ENCODE assay signal across 21 mouse cellular contexts in genomic region chr10:80841685-80842084, GRCm38 (mm10). TPM values are rescaled to one million over a fixed set of nuclear protein-coding genes. Genes with fewer than 3 reads are reported as not detected.
A peak's percentile ranks its signal among the peaks of the same experiment; 100 is the strongest.
DNase-seq lines count a peak whose midpoint lies in the region; ATAC-seq and TF ChIP-seq lines count a peak whose summit lies in the region.
"Had no signal": no experiment of that assay in that cellular context is flagged by ENCODE, and none has a peak within 500 bp of the region (broad histone marks: within the 10 kb centered on the region; RNA-seq: fewer than 3 reads in every experiment).

No protein-coding gene starts in this region.

- no peaks in the 10 kb centered on the region for H3K9me3 ChIP-seq in hindbrain, embryonic 10.5 days
- no peaks in the 10 kb centered on the region for H3K9me3 ChIP-seq in hindbrain, embryonic 13.5 days
- H3K9me3 ChIP-seq: embryonic facial prominence, embryonic 15.5 days; forebrain, embryonic 15.5 days; heart, embryonic 15.5 days had no signal

- H3K4me1 ChIP-seq in hindbrain, embryonic 10.5 days (replicated peaks) = peaks cover 65% of the 10 kb centered on the region
- peaks cover 18% of the 10 kb centered on the region for H3K4me1 ChIP-seq in hindbrain, embryonic 13.5 days (replicated peaks)

- no peaks in the 10 kb centered on the region for H3K36me3 ChIP-seq in hindbrain, embryonic 10.5 days
- H3K36me3 ChIP-seq in hindbrain, embryonic 13.5 days = no peaks in the 10 kb centered on the region
- H3K36me3 ChIP-seq: embryonic facial prominence, embryonic 15.5 days; forebrain, embryonic 15.5 days; heart, embryonic 15.5 days had no signal

- TF ChIP-seq CTCF in left cerebral cortex, adult 2 months (IDR thresholded peaks at IDR 0.05) = no peak

- intact Hi-C loops in left cerebral cortex, adult 2 months (cut with DNase I) = no loop called here
- intact Hi-C loops in left cerebral cortex, postnatal 36 days (cut with DNase I) = no loop called here

- H3K4me3 ChIP-seq in hindbrain, embryonic 10.5 days = 0 out of 2 replicates have a peak overlapping the region, but pooled peaks have one; percentile 5
- H3K4me3 ChIP-seq in hindbrain, embryonic 13.5 days = no peak overlapping the region
- H3K4me3 ChIP-seq in left cerebral cortex, adult 2 months = no peak overlapping the region
- H3K4me3 ChIP-seq: embryonic facial prominence, embryonic 15.5 days; erythroblast, embryonic 14.5 days; forebrain, embryonic 15.5 days; heart, adult 2 months; heart, embryonic 15.5 days had no signal

- peaks cover 82% of the 10 kb centered on the region for H3K27me3 ChIP-seq in hindbrain, embryonic 10.5 days (ENCODE audit: insufficient read depth, poor library complexity, severe bottlenecking)
- H3K27me3 ChIP-seq in hindbrain, embryonic 13.5 days = peaks cover 71% of the 10 kb centered on the region

- ATAC-seq in hindbrain, embryonic 13.5 days (ENCODE audit: low FRiP score) = no peak
- ATAC-seq: forebrain, embryonic 15.5 days; intestine, embryonic 16.5 days had no signal

- no peak overlapping the region for H3K9ac ChIP-seq in hindbrain, embryonic 13.5 days
- H3K9ac ChIP-seq: embryonic facial prominence, embryonic 15.5 days; forebrain, embryonic 15.5 days; heart, embryonic 15.5 days had no signal

- peak; percentile 33 for DNase-seq in cerebellum, adult 8-10 months
- DNase-seq in cerebellum, postnatal 4 days (ENCODE audit: low spot score in 2 of 2) = no peak
- DNase-seq in hindbrain, embryonic 10.5 days (ENCODE audit: low spot score) = no peak
- DNase-seq in left cerebral cortex, adult 2 months (ENCODE audit: extremely low spot score in 1 of 2, low spot score in 2 of 2) = no peak
- no peak for DNase-seq in left cerebral cortex, postnatal 36 days (ENCODE audit: low spot score in 2 of 2)
- peak; percentile 84 for DNase-seq in retina, postnatal 1 day
- DNase-seq in gastrocnemius, postnatal 4 days (ENCODE audit: low spot score in 2 of 2) = no peak
- DNase-seq: adrenal gland, adult 8-10 months; adrenal gland, postnatal 36 days; gastrocnemius, postnatal 10 days; heart, adult 2 months; heart, postnatal 14 days; kidney, adult 2 months had no signal

- H3K27ac ChIP-seq in hindbrain, embryonic 10.5 days = 0 out of 2 replicates have a peak overlapping the region, but pooled peaks have one; percentile 29
- H3K27ac ChIP-seq in hindbrain, embryonic 13.5 days = no peak overlapping the region
- peak overlapping the region; percentile 56; the same call in 1 of the 2 replicates for H3K27ac ChIP-seq in left cerebral cortex, adult 2 months
- H3K27ac ChIP-seq: embryonic facial prominence, embryonic 15.5 days; forebrain, embryonic 15.5 days; heart, adult 2 months; heart, embryonic 15.5 days had no signal

- no peak overlapping the region for H3K4me2 ChIP-seq in hindbrain, embryonic 13.5 days
- H3K4me2 ChIP-seq: embryonic facial prominence, embryonic 15.5 days; forebrain, embryonic 15.5 days; heart, embryonic 11.5 days; heart, embryonic 15.5 days had no signal

- 80% methylated on average over 2 of the region's 2 CpGs for WGBS in hindbrain, embryonic 10.5 days
- WGBS in hindbrain, embryonic 13.5 days = 76% methylated on average over 2 of the region's 2 CpGs

RNA-seq across cellular contexts. Expression of gene Lingo3, which starts 2.2 kb away (rescaled TPM):
- 0.61 and 0.93 TPM in 2 replicates for polyA plus RNA-seq in hindbrain, embryonic 10.5 days (2016; fragmentation: Nextera tagmentation; extraction: Ambion mirVana)
- polyA plus RNA-seq in hindbrain, embryonic 13.5 days (2015; fragmentation: Nextera tagmentation; extraction: Ambion mirVana) = 3.4 and 3.5 TPM in 2 replicates
- 10 to 100 TPM; 38.3 to 42.8 TPM for total RNA-seq in left cerebral cortex, adult 2 months (2021)
- total RNA-seq in left cerebral cortex, postnatal 36 days (2021) = 10 to 100 TPM; 38.5 to 46.7 TPM
- 10 to 100 TPM; 21.5 to 22.1 TPM for total RNA-seq in gastrocnemius, postnatal 4 days (2021)
- polyA plus RNA-seq: erythroblast, embryonic 14.5 days; gonadal fat pad, adult 2 months; heart, embryonic 11.5 days had no signal

RNA-seq across cellular contexts. Expression of gene Lsm7, which starts 13.3 kb away (rescaled TPM):
- 314 and 327 TPM in 2 replicates for polyA plus RNA-seq in hindbrain, embryonic 10.5 days (2016; fragmentation: Nextera tagmentation; extraction: Ambion mirVana)
- 210 and 237 TPM in 2 replicates for polyA plus RNA-seq in hindbrain, embryonic 13.5 days (2015; fragmentation: Nextera tagmentation; extraction: Ambion mirVana)
- 10 to 100 TPM; 40.0 to 43.2 TPM for total RNA-seq in left cerebral cortex, adult 2 months (2021)
- total RNA-seq in left cerebral cortex, postnatal 36 days (2021) = 10 to 100 TPM; 34.2 to 44.0 TPM
- 10 to 100 TPM; 53.7 to 54.2 TPM for total RNA-seq in gastrocnemius, postnatal 4 days (2021)

RNA-seq across cellular contexts. Expression of gene Sppl2b, which starts 13.4 kb away (rescaled TPM):
- 46.3 and 52.9 TPM in 2 replicates for polyA plus RNA-seq in hindbrain, embryonic 10.5 days (2016; fragmentation: Nextera tagmentation; extraction: Ambion mirVana)
- polyA plus RNA-seq in hindbrain, embryonic 13.5 days (2015; fragmentation: Nextera tagmentation; extraction: Ambion mirVana) = 63.6 and 68.8 TPM in 2 replicates
- total RNA-seq in left cerebral cortex, adult 2 months (2021) = 10 to 100 TPM; 55.6 to 62.5 TPM
- 10 to 100 TPM; 53.2 to 66.1 TPM for total RNA-seq in left cerebral cortex, postnatal 36 days (2021)
- 10 to 100 TPM; 30.9 to 38.6 TPM for total RNA-seq in gastrocnemius, postnatal 4 days (2021)

RNA-seq across cellular contexts. Expression of gene Oaz1, which starts 15.2 kb away (rescaled TPM):
- polyA plus RNA-seq in hindbrain, embryonic 10.5 days (2016; fragmentation: Nextera tagmentation; extraction: Ambion mirVana) = 2,287 and 2,328 TPM in 2 replicates
- polyA plus RNA-seq in hindbrain, embryonic 13.5 days (2015; fragmentation: Nextera tagmentation; extraction: Ambion mirVana) = 1,227 and 1,240 TPM in 2 replicates
- 100 to 1,000 TPM; 476 to 536 TPM for total RNA-seq in left cerebral cortex, adult 2 months (2021)
- 100 to 1,000 TPM; 507 to 583 TPM for total RNA-seq in left cerebral cortex, postnatal 36 days (2021)
- 100 to 1,000 TPM; 785 to 853 TPM for total RNA-seq in gastrocnemius, postnatal 4 days (2021)

RNA-seq across cellular contexts. Expression of gene Jsrp1, which starts 28.4 kb away (rescaled TPM):
- 0.65 and 0.68 TPM in 2 replicates for polyA plus RNA-seq in hindbrain, embryonic 10.5 days (2016; fragmentation: Nextera tagmentation; extraction: Ambion mirVana)
- 0.56 and 0.95 TPM in 2 replicates for polyA plus RNA-seq in hindbrain, embryonic 13.5 days (2015; fragmentation: Nextera tagmentation; extraction: Ambion mirVana)
- total RNA-seq in left cerebral cortex, adult 2 months (2021) = 1 to 10 TPM; 5.9 to 7.4 TPM
- total RNA-seq in left cerebral cortex, postnatal 36 days (2021) = 1 to 10 TPM; 5.5 to 5.6 TPM
- 100 to 1,000 TPM; 199 to 230 TPM for total RNA-seq in gastrocnemius, postnatal 4 days (2021)
- total RNA-seq: heart, postnatal 14 days had no signal
- polyA plus RNA-seq: erythroblast, embryonic 14.5 days had no signal

Comparison
In these comparisons a context has a peak if more than half of its experiments do, and no peak if none do; other contexts are left out.
1. DNase-seq: peak in cerebellum, adult 8-10 months (single experiment) and retina, postnatal 1 day (single experiment); none in cerebellum, postnatal 4 days (0 of 2), hindbrain, embryonic 10.5 days (single experiment), left cerebral cortex, adult 2 months (0 of 2), left cerebral cortex, postnatal 36 days (0 of 2) and gastrocnemius, postnatal 4 days (0 of 2).